Mouse (Mus musculus) bone marrow macrophage, adult 2 months (primary cell): ENCODE results near the gene Zfp408.

Source experiments
- CTCF ChIP-seq: IDR thresholded peaks from 2 replicates; pipeline ENCODE4 v1.5.1; 2012; ENCODE audit warnings: low read depth, mild to moderate bottlenecking, low read length, moderate library complexity
- POLR2A ChIP-seq: IDR thresholded peaks from 2 replicates; pipeline ENCODE4 v1.6.1; 2012; ENCODE audit warnings: mild to moderate bottlenecking, low read depth, low read length, borderline replicate concordance

DNA sequence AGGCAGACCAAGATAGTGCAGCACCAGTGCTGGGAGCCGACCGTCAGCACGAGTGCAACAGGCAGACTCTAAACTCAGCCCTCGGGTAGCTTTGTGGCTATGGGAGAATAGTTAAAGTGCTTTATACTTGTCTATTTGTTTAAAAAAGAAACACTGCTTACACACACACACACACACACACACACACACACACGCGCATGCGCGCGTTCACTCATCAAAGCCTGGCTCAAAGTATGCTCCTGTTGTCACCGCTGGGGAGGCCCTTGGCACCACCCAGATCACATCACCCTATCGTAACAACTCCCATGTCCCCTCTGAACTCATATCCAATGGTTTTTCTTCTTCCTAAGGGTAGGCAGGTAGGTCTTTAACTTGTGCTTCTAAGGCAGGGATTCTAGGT lies 5.6 kb downstream of the Zfp408 start:
- TF ChIP-seq CTCF (no peak), POLR2A (no peak)
